Comparison of ENCODE assay signal across 20 mouse cellular contexts in the genomic region with DNA sequence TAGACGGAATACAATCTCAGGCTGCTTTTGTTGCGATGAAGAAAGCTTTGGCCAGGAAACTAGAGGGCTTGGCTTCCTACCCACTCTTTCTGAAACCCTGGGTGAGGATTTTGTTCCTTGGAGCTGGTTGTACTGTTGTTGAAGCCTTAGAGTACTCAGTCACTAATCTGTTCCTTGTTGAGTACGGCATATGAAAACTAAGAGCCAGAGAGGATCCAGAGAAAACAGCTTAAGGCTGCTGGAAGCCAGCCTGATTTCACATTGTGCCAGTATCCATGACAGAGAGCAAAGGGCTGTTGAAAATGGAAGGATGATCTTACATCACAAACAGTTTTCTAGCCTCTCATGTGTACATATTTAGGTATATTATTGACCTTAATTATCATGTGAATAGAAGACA. TPM values are rescaled to one million over a fixed set of nuclear protein-coding genes. Genes with fewer than 3 reads are reported as not detected.
DNase-seq lines count a peak whose midpoint lies in the region; ATAC-seq and TF ChIP-seq lines count a peak whose summit lies in the region.
"Had no signal": no experiment of that assay in that cellular context is flagged by ENCODE, and none has a peak within 500 bp of the region (broad histone marks: within the 10 kb centered on the region; RNA-seq: fewer than 3 reads in every experiment).

No protein-coding gene starts in this region.

- H3K4me3 ChIP-seq in forebrain, postnatal 0 days (ENCODE audit: low read depth, low read length): no peak overlapping the region
- no peak overlapping the region for H3K4me3 ChIP-seq in forebrain, embryonic 12.5 days (replicated peaks)
- no peak overlapping the region for H3K4me3 ChIP-seq in midbrain, postnatal 0 days (ENCODE audit: low read depth, low read length)
- H3K4me3 ChIP-seq in midbrain, embryonic 16.5 days (ENCODE audit: low read depth, low read length): no peak overlapping the region
- H3K4me3 ChIP-seq: embryonic facial prominence, embryonic 12.5 days; heart, adult 2 months; hindbrain, embryonic 15.5 days had no signal

- H3K4me1 ChIP-seq in forebrain, postnatal 0 days (ENCODE audit: insufficient read depth): no peaks in the 10 kb centered on the region; the same call in 1 of the 2 replicates
- H3K4me1 ChIP-seq in forebrain, embryonic 12.5 days: no peaks in the 10 kb centered on the region
- no peaks in the 10 kb centered on the region for H3K4me1 ChIP-seq in midbrain, postnatal 0 days (ENCODE audit: insufficient read depth, low read length)
- H3K4me1 ChIP-seq in midbrain, embryonic 16.5 days (ENCODE audit: control insufficient read depth, insufficient read depth, low read length): no peaks in the 10 kb centered on the region
- H3K4me1 ChIP-seq: embryonic facial prominence, embryonic 12.5 days had no signal

- 52% methylated on average over 3 of the region's 3 CpGs for WGBS in forebrain, postnatal 0 days
- 89% methylated on average over 3 of the region's 3 CpGs for WGBS in forebrain, embryonic 12.5 days
- WGBS in midbrain, postnatal 0 days: 63% methylated on average over 3 of the region's 3 CpGs
- WGBS in midbrain, embryonic 16.5 days: 72% methylated on average over 3 of the region's 3 CpGs

- no peak overlapping the region for H3K9ac ChIP-seq in forebrain, postnatal 0 days
- no peak overlapping the region for H3K9ac ChIP-seq in forebrain, embryonic 12.5 days
- no peak overlapping the region for H3K9ac ChIP-seq in midbrain, postnatal 0 days (replicated peaks; ENCODE audit: low read length, poor library complexity, severe bottlenecking)
- no peak overlapping the region for H3K9ac ChIP-seq in midbrain, embryonic 16.5 days (ENCODE audit: low read depth, low read length)
- H3K9ac ChIP-seq: embryonic facial prominence, embryonic 12.5 days; hindbrain, embryonic 15.5 days had no signal

- H3K27ac ChIP-seq in forebrain, postnatal 0 days (ENCODE audit: low read depth, low read length): no peak overlapping the region
- no peak overlapping the region for H3K27ac ChIP-seq in forebrain, embryonic 12.5 days
- H3K27ac ChIP-seq in midbrain, postnatal 0 days (ENCODE audit: low read depth, low read length): no peak overlapping the region
- no peak overlapping the region for H3K27ac ChIP-seq in midbrain, embryonic 16.5 days (ENCODE audit: low read length)
- H3K27ac ChIP-seq: embryonic facial prominence, embryonic 12.5 days; heart, adult 2 months; hindbrain, embryonic 15.5 days had no signal

- intact Hi-C loops in heart, postnatal 14 days (cut with DNase I): no loop called here

- no peaks in the 10 kb centered on the region for H3K36me3 ChIP-seq in forebrain, postnatal 0 days (ENCODE audit: insufficient read depth)
- no peaks in the 10 kb centered on the region for H3K36me3 ChIP-seq in forebrain, embryonic 12.5 days (replicated peaks)
- no peaks in the 10 kb centered on the region for H3K36me3 ChIP-seq in midbrain, postnatal 0 days (ENCODE audit: insufficient read depth, low read length)
- H3K36me3 ChIP-seq in midbrain, embryonic 16.5 days (ENCODE audit: control insufficient read depth, insufficient read depth, low read length): no peaks in the 10 kb centered on the region
- H3K36me3 ChIP-seq: embryonic facial prominence, embryonic 12.5 days; hindbrain, embryonic 15.5 days had no signal

- no peak overlapping the region for H3K4me2 ChIP-seq in forebrain, postnatal 0 days (ENCODE audit: low read depth)
- no peak overlapping the region for H3K4me2 ChIP-seq in forebrain, embryonic 12.5 days
- no peak overlapping the region for H3K4me2 ChIP-seq in midbrain, postnatal 0 days (ENCODE audit: low read depth, low read length, poor library complexity, severe bottlenecking)
- no peak overlapping the region for H3K4me2 ChIP-seq in midbrain, embryonic 16.5 days (ENCODE audit: low read length)
- H3K4me2 ChIP-seq: embryonic facial prominence, embryonic 12.5 days; heart, embryonic 11.5 days; hindbrain, embryonic 15.5 days had no signal

- TF ChIP-seq CTCF in forebrain, postnatal 0 days (IDR thresholded peaks at IDR 0.05; ENCODE audit: low read depth): no peak
- no peak for TF ChIP-seq CTCF in midbrain, postnatal 0 days (IDR thresholded peaks at IDR 0.05)

- DNase-seq in forebrain, postnatal 0 days: peak; percentile 41
- no peak for DNase-seq in midbrain, postnatal 0 days (ENCODE audit: low spot score)
- peak; percentile 97 for DNase-seq in gonadal fat pad, adult 2 months (ENCODE audit: low read depth)
- no peak for DNase-seq in heart, postnatal 14 days
- DNase-seq: adrenal gland, postnatal 10 days; cerebellum, adult 11 months; cerebellum, adult 9-11 months; embryo, embryonic 11 days; gastrocnemius, postnatal 25 days; heart, adult 2 months; heart, postnatal 36 days; kidney, adult 11 months; kidney, adult 9 months had no signal

- H3K9me3 ChIP-seq in forebrain, postnatal 0 days (ENCODE audit: low read length): no peaks in the 10 kb centered on the region
- H3K9me3 ChIP-seq in forebrain, embryonic 12.5 days: no peaks in the 10 kb centered on the region
- H3K9me3 ChIP-seq in midbrain, postnatal 0 days (ENCODE audit: low read length): no peaks in the 10 kb centered on the region
- no peaks in the 10 kb centered on the region for H3K9me3 ChIP-seq in midbrain, embryonic 16.5 days (replicated peaks; ENCODE audit: control insufficient read depth, low read length, poor library complexity, severe bottlenecking)
- H3K9me3 ChIP-seq: embryonic facial prominence, embryonic 12.5 days; hindbrain, embryonic 15.5 days had no signal

- no peaks in the 10 kb centered on the region for H3K27me3 ChIP-seq in forebrain, postnatal 0 days (ENCODE audit: insufficient read depth, low read length)
- no peaks in the 10 kb centered on the region for H3K27me3 ChIP-seq in forebrain, embryonic 12.5 days
- H3K27me3 ChIP-seq in midbrain, postnatal 0 days (ENCODE audit: insufficient read depth, low read length): no peaks in the 10 kb centered on the region
- H3K27me3 ChIP-seq in midbrain, embryonic 16.5 days (ENCODE audit: control insufficient read depth, insufficient read depth, low read depth, low read length): no peaks in the 10 kb centered on the region
- H3K27me3 ChIP-seq: embryonic facial prominence, embryonic 12.5 days; hindbrain, embryonic 15.5 days had no signal

- peak; percentile 71; the same call in 1 of the 2 replicates for ATAC-seq in forebrain, postnatal 0 days
- no peak for ATAC-seq in forebrain, embryonic 12.5 days (ENCODE audit: low FRiP score)
- 0 out of 2 replicates have a peak, but pooled peaks have one; percentile 3 for ATAC-seq in midbrain, postnatal 0 days (ENCODE audit: low FRiP score)
- no peak for ATAC-seq in midbrain, embryonic 16.5 days
- no peak for ATAC-seq in megakaryocyte progenitor cell, adult 5-6 weeks (replicated peaks; ENCODE audit: poor library complexity)
- ATAC-seq: forebrain, embryonic 14.5 days had no signal

RNA-seq across cellular contexts. Expression of a gene that starts 7.7 kb away (rescaled TPM):
- 11.0 and 19.9 TPM in 2 replicates for total RNA-seq in forebrain, postnatal 0 days (2014; rRNA removed)
- polyA plus RNA-seq in forebrain, postnatal 0 days (2015; fragmentation: Nextera tagmentation; extraction: Ambion mirVana): 1.4 and 2.2 TPM in 2 replicates
- 4.1 and 4.7 TPM in 2 replicates for polyA plus RNA-seq in forebrain, embryonic 12.5 days (2016; fragmentation: Nextera tagmentation; extraction: Ambion mirVana)
- total RNA-seq in midbrain, postnatal 0 days (2014; rRNA removed): 19.0 and 28.8 TPM in 2 replicates
- 2.6 and 3.2 TPM in 2 replicates for polyA plus RNA-seq in midbrain, postnatal 0 days (2015; fragmentation: Nextera tagmentation; extraction: Ambion mirVana)
- 5.3 and 6.6 TPM in 2 replicates for polyA plus RNA-seq in midbrain, embryonic 16.5 days (2015; fragmentation: Nextera tagmentation; extraction: Ambion mirVana)
- polyA plus RNA-seq in gonadal fat pad, adult 2 months (2012; rRNA removed): 21.6 and 22.1 TPM in 2 replicates
- 31.5 and 34.7 TPM in 2 replicates for total RNA-seq in megakaryocyte progenitor cell, adult 5-6 weeks (2015)
- total RNA-seq in megakaryocyte progenitor cell, adult 5-6 weeks (2017): 32.9 and 35.3 TPM in 2 replicates
- 10 to 100 TPM; 25.9 to 28.2 TPM for total RNA-seq in heart, postnatal 14 days (2021)

Comparison
In these comparisons a context has a peak if more than half of its experiments do, and no peak if none do; other contexts are left out.
1. ATAC-seq: peak in forebrain, postnatal 0 days (single experiment) and midbrain, postnatal 0 days (single experiment); none in forebrain, embryonic 12.5 days (single experiment), midbrain, embryonic 16.5 days (single experiment) and megakaryocyte progenitor cell, adult 5-6 weeks (single experiment).
2. DNase-seq: peak in forebrain, postnatal 0 days (single experiment) and gonadal fat pad, adult 2 months (single experiment); none in midbrain, postnatal 0 days (single experiment) and heart, postnatal 14 days (0 of 2).